Mouse (Mus musculus) embryonic fibroblast, embryonic 13.5 days (primary cell): ENCODE data around the gene Ecd.

Experiments used
- CTCF ChIP-seq: IDR thresholded peaks from 2 replicates; pipeline ENCODE4 v1.5.1; 2011; ENCODE audit warnings: mild to moderate bottlenecking, control low read depth, low read length, moderate library complexity, borderline replicate concordance; ENCODE audit not compliant: insufficient read depth
- POLR2A ChIP-seq: IDR thresholded peaks from 2 replicates; pipeline ENCODE4 v1.6.1; 2011; ENCODE audit warnings: low read depth, mild to moderate bottlenecking, control low read depth, low read length, moderate library complexity

GRCm38 (mm10) chr14:20291391-20291790 lies 56.5 kb downstream of the Ecd start:
- no peak for TF ChIP-seq POLR2A
- no peak for TF ChIP-seq CTCF
